Mouse (Mus musculus): ENCODE data around the gene Farp1. TPM values are rescaled to one million over a fixed set of nuclear protein-coding genes. Genes with fewer than 3 reads are reported as not detected.

The Farp1 gene
- total and polyA plus RNA-seq, 3 experiments = 6.4 to 11.1 (median 10.9) TPM

GRCm38 (mm10) chr14:121180611-121181010, 145.6 kb downstream of the Farp1 start:
- Histone ChIP-seq H3K79me2 (replicated peaks; ENCODE audit: control insufficient read depth, insufficient read depth, low read length) (no peaks in the 10 kb centered on the region), H3K9ac (ENCODE audit: low read depth, low read length) (no peak overlapping the region), H3K27ac (no peak overlapping the region), H3K4me1 (ENCODE audit: control insufficient read depth, insufficient read depth, low read length) (no peaks in the 10 kb centered on the region), H3K36me3 (ENCODE audit: control insufficient read depth, insufficient read depth, low read length) (no peaks in the 10 kb centered on the region), H3K27me3 (ENCODE audit: control insufficient read depth, insufficient read depth, low read length) (no peaks in the 10 kb centered on the region), H3K4me3 (no peak overlapping the region)
- WGBS = 82% methylated on average over 9 of the region's 9 CpGs
- intact Hi-C loops (cut with DNase I) = no loop called here
- TF ChIP-seq CTCF (IDR thresholded peaks at IDR 0.05) (no peak), POLR2A (IDR thresholded peaks at IDR 0.05; ENCODE audit: insufficient read depth, low read depth, low read length) (no peak), EP300 (IDR thresholded peaks at IDR 0.05; ENCODE audit: insufficient read depth, low read depth, low read length) (no peak)
- no peak for DNase-seq

GRCm38 (mm10) chr14:121181798-121182197, 146.8 kb downstream of the Farp1 start:
- H3K4me1 ChIP-seq (ENCODE audit: control insufficient read depth, insufficient read depth, low read length) = no peaks in the 10 kb centered on the region
- no peak for TF ChIP-seq CTCF (IDR thresholded peaks at IDR 0.05)
- no peak overlapping the region for H3K4me3 ChIP-seq
- H3K79me2 ChIP-seq (replicated peaks; ENCODE audit: control insufficient read depth, insufficient read depth, low read length) = no peaks in the 10 kb centered on the region
- intact Hi-C loops (cut with DNase I) = no loop called here
- no peaks in the 10 kb centered on the region for H3K27me3 ChIP-seq (ENCODE audit: control insufficient read depth, insufficient read depth, low read length)
- no peak overlapping the region for H3K27ac ChIP-seq
- H3K9ac ChIP-seq (ENCODE audit: low read depth, low read length) = no peak overlapping the region
- no peaks in the 10 kb centered on the region for H3K36me3 ChIP-seq (ENCODE audit: control insufficient read depth, insufficient read depth, low read length)
- WGBS = 73% methylated on average over 4 of the region's 4 CpGs
- no peak for DNase-seq

- Histone ChIP-seq H3K4me3 (no peak overlapping the region), H3K27ac (no peak overlapping the region), H3K27me3 (ENCODE audit: control insufficient read depth, insufficient read depth, low read length) (no peaks in the 10 kb centered on the region), H3K79me2 (replicated peaks; ENCODE audit: control insufficient read depth, insufficient read depth, low read length) (no peaks in the 10 kb centered on the region), H3K9ac (ENCODE audit: low read depth, low read length) (no peak overlapping the region), H3K36me3 (ENCODE audit: control insufficient read depth, insufficient read depth, low read length) (no peaks in the 10 kb centered on the region), H3K4me1 (ENCODE audit: control insufficient read depth, insufficient read depth, low read length) (no peaks in the 10 kb centered on the region)
- no peak for TF ChIP-seq CTCF (IDR thresholded peaks at IDR 0.05)
- TF ChIP-seq POLR2A (IDR thresholded peaks at IDR 0.05; ENCODE audit: insufficient read depth, low read depth, low read length) = no peak
- TF ChIP-seq EP300 (IDR thresholded peaks at IDR 0.05; ENCODE audit: insufficient read depth, low read depth, low read length) = no peak
- DNase-seq = no peak
- 86% methylated on average over 8 of the region's 8 CpGs for WGBS
- intact Hi-C loops (cut with DNase I) = no loop called here
Measured at GRCm38 (mm10) chr14:121182967-121183366, 148.0 kb downstream of the Farp1 start.

GRCm38 (mm10) chr14:121183414-121184130, 148.6 kb downstream of the Farp1 start:
- intact Hi-C loops (cut with DNase I) = no loop called here
- 89% methylated on average over 8 of the region's 8 CpGs for WGBS
- Histone ChIP-seq H3K9ac (ENCODE audit: low read depth, low read length) (no peak overlapping the region), H3K4me3 (no peak overlapping the region), H3K79me2 (replicated peaks; ENCODE audit: control insufficient read depth, insufficient read depth, low read length) (no peaks in the 10 kb centered on the region), H3K27ac (no peak overlapping the region), H3K4me1 (ENCODE audit: control insufficient read depth, insufficient read depth, low read length) (no peaks in the 10 kb centered on the region), H3K27me3 (ENCODE audit: control insufficient read depth, insufficient read depth, low read length) (no peaks in the 10 kb centered on the region), H3K36me3 (ENCODE audit: control insufficient read depth, insufficient read depth, low read length) (no peaks in the 10 kb centered on the region)
- DNase-seq = no peak
- no peak for TF ChIP-seq CTCF (IDR thresholded peaks at IDR 0.05)
- TF ChIP-seq POLR2A (IDR thresholded peaks at IDR 0.05; ENCODE audit: insufficient read depth, low read depth, low read length) = no peak
- no peak for TF ChIP-seq EP300 (IDR thresholded peaks at IDR 0.05; ENCODE audit: insufficient read depth, low read depth, low read length)

GRCm38 (mm10) chr14:121184351-121184750, 149.4 kb downstream of the Farp1 start:
- TF ChIP-seq CTCF (IDR thresholded peaks at IDR 0.05) = no peak
- DNase-seq = no peak
- no peaks in the 10 kb centered on the region for H3K4me1 ChIP-seq (ENCODE audit: control insufficient read depth, insufficient read depth, low read length)
- no peak overlapping the region for H3K27ac ChIP-seq
- H3K36me3 ChIP-seq (ENCODE audit: control insufficient read depth, insufficient read depth, low read length) = no peaks in the 10 kb centered on the region
- intact Hi-C loops (cut with DNase I) = no loop called here
- no peaks in the 10 kb centered on the region for H3K27me3 ChIP-seq (ENCODE audit: control insufficient read depth, insufficient read depth, low read length)
- 98% methylated on average over 8 of the region's 8 CpGs for WGBS
- H3K4me3 ChIP-seq = no peak overlapping the region
- no peaks in the 10 kb centered on the region for H3K79me2 ChIP-seq (replicated peaks; ENCODE audit: control insufficient read depth, insufficient read depth, low read length)
- H3K9ac ChIP-seq (ENCODE audit: low read depth, low read length) = no peak overlapping the region

GRCm38 (mm10) chr14:121186402-121186894, 151.4 kb downstream of the Farp1 start:
- WGBS = 90% methylated on average over 8 of the region's 8 CpGs
- H3K79me2 ChIP-seq (replicated peaks; ENCODE audit: control insufficient read depth, insufficient read depth, low read length) = no peaks in the 10 kb centered on the region
- no peak overlapping the region for H3K9ac ChIP-seq (ENCODE audit: low read depth, low read length)
- TF ChIP-seq CTCF (IDR thresholded peaks at IDR 0.05) (no peak), EP300 (IDR thresholded peaks at IDR 0.05; ENCODE audit: insufficient read depth, low read depth, low read length) (no peak), POLR2A (IDR thresholded peaks at IDR 0.05; ENCODE audit: insufficient read depth, low read depth, low read length) (no peak)
- no peak for DNase-seq
- H3K27ac ChIP-seq = no peak overlapping the region
- H3K4me3 ChIP-seq = no peak overlapping the region
- no peaks in the 10 kb centered on the region for H3K27me3 ChIP-seq (ENCODE audit: control insufficient read depth, insufficient read depth, low read length)
- H3K36me3 ChIP-seq (ENCODE audit: control insufficient read depth, insufficient read depth, low read length) = no peaks in the 10 kb centered on the region
- intact Hi-C loops (cut with DNase I) = no loop called here
- H3K4me1 ChIP-seq (ENCODE audit: control insufficient read depth, insufficient read depth, low read length) = no peaks in the 10 kb centered on the region

Data from heart, adult 2 months (tissue).